Mouse (Mus musculus) liver, embryonic 15.5 days (tissue): ENCODE measurements at regions not wholly inside any gene's neighbourhood (a gene's known extent, or its start where the extent isn't known, plus 50 kb on each side); places are given as distances from the start of the nearest gene placed in this dataset.
A peak's percentile ranks its signal among the peaks of the same experiment; 100 is the strongest.

Experiments
- ATAC-seq: fragments of 200-750 bp; cut with Nextera tagmentation; 2 replicates; pipeline ENCODE4 v1.8.0; 2017; ENCODE audit warnings: moderate number of reproducible peaks, mild to moderate bottlenecking, moderate library complexity; ENCODE audit not compliant: insufficient read depth
- H3K27ac ChIP-seq: fragments of 300-500 bp; sonication (generic); replicated peaks from 2 replicates; pipeline ENCODE4 v1.5.1; 2015; ENCODE audit warnings: mild to moderate bottlenecking, inconsistent platforms
- H3K27me3 ChIP-seq: fragments of 300-500 bp; sonication (generic); 2 replicates; pipeline ENCODE4 v1.6.1; 2015; ENCODE audit warnings: mild to moderate bottlenecking, inconsistent platforms
- H3K36me3 ChIP-seq: fragments of 300-500 bp; sonication (generic); replicated peaks from 2 replicates; pipeline ENCODE4 v1.6.1; 2015; ENCODE audit warnings: moderate library complexity, mild to moderate bottlenecking, inconsistent platforms
- H3K4me1 ChIP-seq: fragments of 300-500 bp; sonication (generic); replicated peaks from 2 replicates; pipeline ENCODE4 v1.6.1; 2015; ENCODE audit warnings: inconsistent platforms
- H3K4me2 ChIP-seq: fragments of 300-500 bp; sonication (generic); 2 replicates; pipeline ENCODE4 v1.6.1; 2015; ENCODE audit warnings: moderate library complexity, mild to moderate bottlenecking, inconsistent platforms
- H3K4me3 ChIP-seq: fragments of 300-500 bp; sonication (generic); replicated peaks from 2 replicates; pipeline ENCODE4 v1.5.1; 2015; ENCODE audit warnings: mild to moderate bottlenecking, inconsistent platforms
- H3K9ac ChIP-seq: fragments of 300-500 bp; sonication (generic); 2 replicates; pipeline ENCODE4 v1.6.1; 2015; ENCODE audit warnings: moderate library complexity, mild to moderate bottlenecking, inconsistent platforms
- H3K9me3 ChIP-seq: fragments of 300-500 bp; sonication (generic); replicated peaks from 2 replicates; pipeline ENCODE4 v1.6.1; 2016; ENCODE audit warnings: inconsistent platforms
- WGBS: fragments of 180-500 bp; shearing (Covaris S2); methylation state at CpG from one replicate; pipeline ENCODE4 v1.1.7; 2015; ENCODE audit warnings: mixed read lengths; ENCODE audit not compliant: insufficient replicate concordance; 5-methylcytosine and 5-hydroxymethylcytosine counted together

DNA sequence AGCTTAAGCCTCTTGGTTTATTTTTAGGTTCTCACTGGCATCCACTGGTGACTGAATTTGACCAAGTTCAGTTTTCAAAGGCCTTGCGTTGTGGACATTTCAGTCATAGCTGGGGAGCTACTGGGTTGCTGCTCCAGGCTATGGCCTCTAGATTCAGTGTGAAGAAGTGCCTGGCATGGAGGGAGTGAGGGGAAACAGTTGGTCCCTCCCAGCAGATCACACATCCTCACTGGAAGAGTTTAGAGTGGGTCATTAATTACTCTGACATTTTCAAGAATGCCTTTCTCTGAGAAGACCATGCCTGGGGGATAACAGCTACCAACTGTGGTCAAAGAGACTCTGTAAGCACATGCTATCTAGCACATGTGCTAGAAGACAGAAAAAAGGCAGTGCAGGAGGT lies 199.3 kb downstream of the Gm19410 start:
- H3K27ac ChIP-seq: no peak overlapping the region
- H3K4me2 ChIP-seq: no peak overlapping the region
- H3K36me3 ChIP-seq: no peaks in the 10 kb centered on the region
- no peaks in the 10 kb centered on the region for H3K9me3 ChIP-seq
- no peak overlapping the region for H3K9ac ChIP-seq
- 41% methylated on average over 1 of the region's 1 CpGs for WGBS
- H3K4me1 ChIP-seq: no peaks in the 10 kb centered on the region
- no peaks in the 10 kb centered on the region for H3K27me3 ChIP-seq
- ATAC-seq: no peak
- H3K4me3 ChIP-seq: no peak overlapping the region

DNA sequence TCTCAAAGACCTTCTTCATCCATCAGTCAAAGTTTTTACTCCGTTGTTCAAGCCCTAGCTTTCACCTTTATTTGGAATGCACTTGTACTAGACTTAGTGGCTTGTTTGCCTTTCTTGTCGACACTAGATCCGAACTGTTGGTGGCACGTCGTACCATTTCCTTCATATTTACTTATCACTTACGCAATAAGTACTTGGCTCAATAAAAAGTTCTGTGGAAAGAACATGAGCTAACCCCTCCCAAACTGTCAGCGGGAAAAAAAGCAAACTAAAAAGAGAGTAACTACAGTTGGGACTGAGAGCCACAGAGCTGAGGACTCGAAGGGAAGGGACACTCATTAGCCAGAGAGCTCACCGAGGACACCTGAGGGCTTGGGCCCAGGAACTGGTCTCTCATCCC lies 202.8 kb downstream of the Gm19410 start:
- Histone ChIP-seq H3K9me3 (no peaks in the 10 kb centered on the region), H3K9ac (no peak overlapping the region), H3K27me3 (no peaks in the 10 kb centered on the region), H3K4me1 (no peaks in the 10 kb centered on the region), H3K27ac (no peak overlapping the region), H3K36me3 (no peaks in the 10 kb centered on the region), H3K4me3 (no peak overlapping the region), H3K4me2 (no peak overlapping the region)
- 60% methylated on average over 9 of the region's 9 CpGs for WGBS
- ATAC-seq: peak; percentile 28; the same call in 1 of the 2 replicates

DNA sequence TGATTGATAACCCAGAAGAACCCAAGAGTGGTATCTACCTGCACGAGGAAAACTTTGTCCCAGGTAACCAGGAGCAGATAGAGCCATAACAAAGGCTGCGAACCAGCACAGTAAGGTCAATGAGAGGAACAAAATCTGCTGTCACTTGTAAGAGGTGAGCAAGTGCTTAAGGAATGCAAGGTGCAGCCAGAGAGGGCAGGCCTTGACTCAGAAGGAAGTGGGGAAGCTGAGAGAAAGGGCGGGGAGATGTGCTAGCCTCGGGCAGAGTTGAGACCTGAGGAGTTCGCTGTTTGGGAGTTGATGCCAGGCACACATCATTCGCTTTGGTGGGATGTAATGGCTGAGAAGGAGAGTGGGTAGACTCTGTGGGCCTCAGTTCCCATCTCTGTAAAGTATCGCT lies 205.5 kb downstream of the Gm19410 start:
- Histone ChIP-seq H3K9me3 (no peaks in the 10 kb centered on the region), H3K4me1 (no peaks in the 10 kb centered on the region), H3K36me3 (no peaks in the 10 kb centered on the region), H3K27ac (no peak overlapping the region), H3K27me3 (no peaks in the 10 kb centered on the region), H3K4me3 (no peak overlapping the region), H3K4me2 (no peak overlapping the region), H3K9ac (no peak overlapping the region)
- no peak for ATAC-seq
- WGBS: 66% methylated on average over 7 of the region's 7 CpGs

DNA sequence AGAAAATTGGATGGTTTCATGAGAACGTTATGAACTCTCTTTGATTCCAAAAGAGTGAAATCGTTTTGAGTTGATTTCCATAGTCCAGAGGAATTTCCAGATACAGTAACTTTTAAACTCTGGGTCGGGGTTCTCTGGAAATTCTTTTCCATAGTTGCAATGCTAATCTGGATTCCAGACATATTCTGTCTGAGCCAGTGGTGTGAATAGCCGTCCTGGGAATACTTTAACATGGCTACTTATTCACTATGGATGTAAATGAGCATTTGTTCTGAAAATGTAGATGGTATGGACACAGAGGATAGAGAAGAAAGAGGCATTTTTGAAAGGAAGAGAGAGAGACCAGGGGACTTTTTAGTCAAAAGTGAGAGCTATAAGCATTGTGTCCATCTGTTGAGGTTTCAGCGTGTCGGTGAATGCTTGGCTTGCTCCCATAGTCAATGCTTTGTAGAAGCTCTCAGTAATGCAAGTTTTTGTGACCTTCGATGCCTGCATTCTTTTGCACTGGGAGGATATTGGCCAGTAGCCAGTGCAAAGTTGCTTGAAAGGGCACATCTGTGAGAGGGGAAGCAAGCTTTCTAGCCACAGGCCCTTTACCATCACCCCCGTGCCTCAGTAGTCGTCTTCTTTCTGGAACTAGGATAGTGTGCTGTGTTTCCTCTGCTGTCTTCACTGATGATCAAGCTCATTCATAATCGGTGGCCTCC lies 208.9 kb downstream of the Gm19410 start:
- Histone ChIP-seq H3K4me3 (no peak overlapping the region), H3K27me3 (no peaks in the 10 kb centered on the region), H3K27ac (no peak overlapping the region), H3K4me1 (no peaks in the 10 kb centered on the region), H3K9me3 (no peaks in the 10 kb centered on the region), H3K4me2 (no peak overlapping the region), H3K36me3 (no peaks in the 10 kb centered on the region), H3K9ac (no peak overlapping the region)
- ATAC-seq: no peak
- WGBS: 56% methylated on average over 10 of the region's 10 CpGs

DNA sequence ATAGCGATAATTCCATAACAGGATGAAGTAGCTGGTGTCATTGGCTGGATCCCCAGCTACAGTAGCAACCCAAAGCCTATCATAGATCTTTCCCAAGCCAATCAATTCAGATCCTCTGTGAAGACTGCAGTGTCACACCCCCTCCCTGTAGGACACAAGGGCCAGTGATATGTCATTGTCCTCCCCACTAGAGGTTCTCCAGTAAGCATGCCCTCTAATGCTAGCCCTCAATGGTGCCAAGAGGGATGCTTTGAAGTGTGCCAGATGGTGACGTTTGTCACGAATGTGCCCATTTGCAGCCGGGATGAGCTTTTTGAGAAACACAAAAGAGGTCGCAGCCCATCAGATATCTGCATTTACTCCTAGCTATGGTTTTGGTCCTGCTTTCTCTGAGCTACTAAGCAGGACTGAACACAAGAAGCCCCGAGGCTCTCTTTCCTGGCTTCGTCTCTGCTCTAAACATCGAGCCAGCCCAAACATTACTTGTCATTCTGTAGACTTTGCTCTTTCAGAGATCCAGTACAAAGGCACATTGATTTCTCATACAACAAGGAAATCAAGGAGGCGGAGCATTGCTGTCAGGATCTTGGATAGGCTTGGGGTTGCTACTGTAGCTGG lies 214.2 kb downstream of the Gm19410 start:
- Histone ChIP-seq H3K36me3 (no peaks in the 10 kb centered on the region), H3K4me1 (no peaks in the 10 kb centered on the region), H3K4me3 (no peak overlapping the region), H3K4me2 (no peak overlapping the region), H3K27ac (no peak overlapping the region), H3K9me3 (no peaks in the 10 kb centered on the region), H3K9ac (no peak overlapping the region), H3K27me3 (no peaks in the 10 kb centered on the region)
- ATAC-seq: no peak
- 66% methylated on average over 9 of the region's 9 CpGs for WGBS

DNA sequence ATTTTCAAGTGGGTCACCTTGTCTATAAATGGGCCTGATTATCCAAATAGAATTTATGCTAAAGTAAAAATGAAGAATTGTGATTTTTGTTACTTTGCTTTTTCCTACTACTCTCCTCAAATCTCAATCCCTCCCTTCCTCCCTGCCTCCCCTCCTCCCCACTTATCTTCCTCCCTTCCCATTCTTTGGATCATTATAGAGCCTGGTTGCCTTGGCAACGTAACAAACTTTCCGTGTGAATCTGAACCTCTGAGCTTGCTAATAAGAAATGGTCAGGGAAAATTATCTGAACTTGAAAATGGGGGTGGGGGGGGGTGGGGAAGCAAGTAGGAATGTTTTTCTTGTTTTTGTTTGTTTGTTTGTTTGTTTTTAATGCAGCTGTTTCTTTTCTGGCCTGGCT lies 217.5 kb downstream of the Gm19410 start:
- H3K4me2 ChIP-seq: no peak overlapping the region
- H3K4me3 ChIP-seq: no peak overlapping the region
- H3K36me3 ChIP-seq: no peaks in the 10 kb centered on the region
- whole genome bisulfite sequencing: 55% methylated on average over 2 of the region's 2 CpGs
- no peak overlapping the region for H3K27ac ChIP-seq
- H3K4me1 ChIP-seq: no peaks in the 10 kb centered on the region
- no peak for ATAC-seq
- H3K9me3 ChIP-seq: no peaks in the 10 kb centered on the region
- H3K9ac ChIP-seq: no peak overlapping the region
- H3K27me3 ChIP-seq: no peaks in the 10 kb centered on the region

DNA sequence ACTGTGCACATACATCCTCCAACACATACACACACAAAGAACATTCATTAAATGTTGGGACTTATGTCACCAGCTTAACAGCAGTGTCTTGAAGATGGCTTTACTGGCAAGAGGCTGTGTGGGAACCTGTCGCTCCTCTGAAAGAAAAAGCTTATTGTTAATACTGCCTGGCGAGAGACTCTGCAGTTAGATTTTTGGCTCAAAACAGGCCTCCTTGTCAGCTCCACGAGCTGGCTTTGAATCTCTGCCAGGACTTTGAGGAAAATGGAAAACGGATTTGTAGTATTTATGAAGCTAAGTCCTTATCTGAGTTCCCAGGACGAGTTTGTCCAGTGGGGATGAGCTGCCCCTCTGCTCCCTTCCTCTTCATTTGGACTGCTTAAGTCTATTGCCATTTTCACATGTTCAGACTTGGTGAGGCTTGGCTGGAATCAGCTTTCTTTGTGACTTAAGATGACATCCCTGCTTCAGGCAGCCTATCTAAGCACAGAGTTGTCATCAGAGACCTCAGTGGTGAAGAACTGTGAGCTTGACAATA lies 219.6 kb downstream of the Gm19410 start:
- no peak overlapping the region for H3K4me2 ChIP-seq
- H3K27ac ChIP-seq: no peak overlapping the region
- H3K27me3 ChIP-seq: no peaks in the 10 kb centered on the region
- 50% methylated on average over 5 of the region's 5 CpGs for WGBS
- H3K4me3 ChIP-seq: no peak overlapping the region
- no peaks in the 10 kb centered on the region for H3K4me1 ChIP-seq
- ATAC-seq: no peak
- no peaks in the 10 kb centered on the region for H3K9me3 ChIP-seq
- no peak overlapping the region for H3K9ac ChIP-seq
- no peaks in the 10 kb centered on the region for H3K36me3 ChIP-seq

DNA sequence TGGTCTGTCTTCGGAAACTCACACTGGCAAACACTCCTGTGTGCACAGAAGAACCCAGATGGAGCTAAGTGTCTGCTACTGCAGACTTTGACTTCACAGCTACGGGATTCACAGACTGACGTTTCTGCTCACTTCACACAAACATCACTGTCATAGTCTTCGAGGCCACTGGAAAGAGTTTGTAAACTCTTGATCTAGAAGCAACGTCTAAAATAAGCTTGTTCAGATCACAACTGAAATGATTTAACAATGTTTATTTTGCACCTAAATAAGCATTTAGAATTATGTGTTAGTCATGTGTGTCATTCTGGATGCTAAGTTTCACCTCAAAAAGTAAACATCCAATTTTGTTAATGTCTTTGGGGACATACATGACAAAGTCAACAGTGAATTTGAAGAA lies 221.7 kb downstream of the Gm19410 start:
- 46% methylated on average over 5 of the region's 5 CpGs for WGBS

DNA sequence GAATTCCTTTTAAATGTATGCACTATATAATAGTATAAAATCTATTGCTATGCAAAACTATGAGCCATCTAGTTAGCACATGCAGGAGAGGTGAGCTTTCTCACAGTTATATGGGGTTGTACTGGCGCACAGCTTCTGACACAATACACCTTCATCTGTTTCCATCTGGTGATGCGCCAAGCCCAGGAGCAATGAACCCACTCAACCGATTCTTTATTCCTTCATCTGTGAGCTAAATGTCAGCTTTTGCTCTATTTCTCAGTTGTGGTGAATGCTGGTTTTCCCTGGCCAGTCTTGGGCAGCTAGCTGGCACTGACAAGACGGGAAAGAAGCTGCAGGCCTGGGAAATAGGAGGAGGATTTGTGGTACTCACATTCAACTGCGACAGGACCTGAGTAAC lies 225.4 kb downstream of the Gm19410 start:
- Histone ChIP-seq H3K36me3 (no peaks in the 10 kb centered on the region), H3K27ac (no peak overlapping the region), H3K27me3 (no peaks in the 10 kb centered on the region), H3K4me2 (no peak overlapping the region), H3K4me1 (no peaks in the 10 kb centered on the region), H3K9ac (no peak overlapping the region), H3K9me3 (no peaks in the 10 kb centered on the region), H3K4me3 (no peak overlapping the region)
- ATAC-seq: no peak
- WGBS: 64% methylated on average over 5 of the region's 5 CpGs

More for the DNA sequence above, 221.7 kb downstream of the Gm19410 start:
- Histone ChIP-seq H3K9ac (no peak overlapping the region), H3K4me3 (no peak overlapping the region), H3K36me3 (no peaks in the 10 kb centered on the region), H3K4me1 (no peaks in the 10 kb centered on the region), H3K4me2 (no peak overlapping the region), H3K27ac (no peak overlapping the region), H3K9me3 (no peaks in the 10 kb centered on the region), H3K27me3 (no peaks in the 10 kb centered on the region)
- ATAC-seq: no peak

DNA sequence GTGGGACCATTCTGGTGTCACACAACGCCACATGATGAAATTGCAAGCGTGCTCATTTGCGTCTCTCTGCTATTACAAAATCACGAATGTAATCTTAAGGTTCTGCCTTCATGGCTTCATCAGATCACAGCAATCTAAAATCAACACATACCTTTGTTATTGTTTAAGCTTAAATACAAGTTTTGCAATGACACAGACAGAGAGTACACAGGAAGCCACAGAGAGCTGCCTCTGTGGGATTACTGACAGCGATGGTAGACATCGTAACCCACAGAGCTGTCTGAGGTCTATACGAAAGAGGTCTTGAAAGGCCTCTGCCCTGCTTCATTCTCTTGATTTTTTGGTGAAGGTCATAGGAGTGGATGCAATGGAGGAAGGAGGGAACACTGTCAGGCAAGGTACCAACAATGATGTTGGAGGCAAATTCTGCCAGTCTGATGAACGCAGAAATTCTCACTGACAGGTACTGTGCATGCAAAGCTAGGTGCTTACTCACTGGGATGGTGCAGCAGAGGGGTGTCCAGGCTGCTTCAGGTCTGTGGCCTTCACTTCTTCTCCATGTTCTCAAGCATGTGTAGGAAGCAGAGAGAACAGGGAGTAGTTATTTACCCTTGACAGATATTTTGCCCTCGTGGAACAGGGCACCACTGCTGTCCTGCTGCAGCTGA lies 226.5 kb downstream of the Gm19410 start:
- Histone ChIP-seq H3K9ac (no peak overlapping the region), H3K4me3 (no peak overlapping the region), H3K9me3 (no peaks in the 10 kb centered on the region), H3K4me2 (no peak overlapping the region), H3K27ac (no peak overlapping the region), H3K27me3 (no peaks in the 10 kb centered on the region), H3K36me3 (no peaks in the 10 kb centered on the region), H3K4me1 (no peaks in the 10 kb centered on the region)
- 61% methylated on average over 9 of the region's 9 CpGs for WGBS
- ATAC-seq: no peak

DNA sequence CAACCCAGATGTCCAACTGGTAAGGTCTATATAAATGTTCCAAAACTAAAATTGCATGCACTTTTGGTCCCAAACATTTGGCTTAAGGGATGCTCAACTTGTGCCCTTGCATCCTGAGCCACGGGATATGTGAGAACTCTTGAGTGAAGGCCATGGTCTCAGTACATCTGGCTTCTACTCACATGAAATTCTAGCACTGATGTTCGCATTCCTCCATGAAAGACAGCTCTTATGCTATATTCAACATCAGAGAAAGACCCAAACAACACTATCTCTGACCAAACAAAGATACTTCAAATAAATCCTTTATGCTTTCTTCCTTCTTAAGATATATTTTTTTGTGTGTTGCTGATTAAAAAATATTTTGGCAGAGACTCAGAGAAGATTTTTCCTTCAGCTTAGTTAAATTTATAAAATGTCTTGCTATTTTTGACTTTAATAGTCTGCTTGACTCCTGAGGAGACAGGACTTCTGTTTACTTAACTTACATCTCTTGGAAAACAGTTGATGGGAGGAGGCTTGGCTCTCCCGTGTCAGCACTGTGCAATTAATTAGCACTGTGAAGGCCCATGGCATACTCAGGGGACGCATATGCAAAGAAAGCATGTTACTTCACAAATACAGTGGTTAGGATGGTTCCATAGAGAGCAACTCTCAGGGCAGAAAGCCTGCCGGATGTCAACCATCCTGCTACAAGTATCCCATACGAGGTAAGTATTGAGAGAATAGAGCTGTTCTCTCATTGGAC lies 230.9 kb downstream of the Gm19410 start:
- Histone ChIP-seq H3K27ac (no peak overlapping the region), H3K27me3 (no peaks in the 10 kb centered on the region), H3K4me3 (no peak overlapping the region), H3K36me3 (no peaks in the 10 kb centered on the region), H3K9ac (no peak overlapping the region), H3K4me1 (no peaks in the 10 kb centered on the region), H3K4me2 (no peak overlapping the region), H3K9me3 (no peaks in the 10 kb centered on the region)
- no peak for ATAC-seq
- WGBS: 51% methylated on average over 6 of the region's 6 CpGs
